Mouse (Mus musculus) CH12.LX (cell line): ENCODE measurements around the gene Zfyve21. TPM values are rescaled to one million over a fixed set of nuclear protein-coding genes. Genes with fewer than 3 reads are reported as not detected.

Source experiments
- DNase-seq: peaks from one replicate; pipeline ENCODE4 v3.0.0-alpha.2; 2013; ENCODE audit errors: extremely low read depth
- H3K27ac ChIP-seq: 2 replicates; pipeline ENCODE4 v1.5.1; 2012; ENCODE audit warnings: low read depth, mild to moderate bottlenecking, control low read depth, moderate library complexity; ENCODE audit not compliant: insufficient read depth
- H3K27me3 ChIP-seq: replicated peaks from 2 replicates; pipeline ENCODE3; 2012; ENCODE audit warnings: inconsistent platforms
- H3K36me3 ChIP-seq, 2 experiments: replicated peaks in 1 of 2; 2 replicates each; pipeline versions ENCODE3 to v1.6.1; 2012; ENCODE audit warnings: inconsistent platforms in 1 of 2, low read length in 1 of 2, mild to moderate bottlenecking in 1 of 2, mixed read lengths in 1 of 2, moderate library complexity in 1 of 2; ENCODE audit not compliant: control insufficient read depth in 1 of 2, insufficient read depth in 1 of 2
- H3K4me1 ChIP-seq, 2 experiments: 2 replicates each; pipeline ENCODE4 v1.6.1; 2012; ENCODE audit warnings: inconsistent platforms in 1 of 2, moderate library complexity in 1 of 2; ENCODE audit not compliant: insufficient read depth in 2 of 2, control insufficient read depth in 1 of 2
- H3K4me2 ChIP-seq: 2 replicates; pipeline ENCODE4 v1.6.1; 2012; ENCODE audit warnings: low read depth, mild to moderate bottlenecking, control low read depth; ENCODE audit not compliant: poor library complexity, insufficient read depth, severe bottlenecking
- H3K4me3 ChIP-seq, 3 experiments: fragments of 150-350 bp in 1 of 3; sonication (generic) in 1 of 3; replicated peaks in 1 of 3; 2 replicates each; pipeline versions ENCODE3 to v1.5.1; 2011 to 2012; ENCODE audit warnings: low read depth in 2 of 3, low read length in 2 of 3, mild to moderate bottlenecking in 2 of 3, moderate library complexity in 2 of 3, control low read depth in 1 of 3, improper control_type of control experiment in 1 of 3, inconsistent platforms in 1 of 3, mixed read lengths in 1 of 3; ENCODE audit not compliant: poor library complexity in 1 of 3
- H3K79me2 ChIP-seq: replicated peaks from 2 replicates; pipeline ENCODE4 v1.6.1; 2012; ENCODE audit warnings: mild to moderate bottlenecking, moderate library complexity; ENCODE audit not compliant: control insufficient read depth, poor library complexity, insufficient read depth, severe bottlenecking; ENCODE audit errors: extremely low read depth
- H3K9ac ChIP-seq: 2 replicates; pipeline ENCODE4 v1.6.1; 2012; ENCODE audit warnings: low read depth, mild to moderate bottlenecking, control low read depth, moderate library complexity; ENCODE audit not compliant: insufficient read depth
- H3K9me3 ChIP-seq: replicated peaks from 2 replicates; pipeline ENCODE3; 2012; ENCODE audit warnings: low read length, inconsistent platforms, mixed read lengths
- BHLHE40 ChIP-seq: IDR thresholded peaks from 2 replicates; pipeline ENCODE4 v1.6.1; 2011; ENCODE audit warnings: mild to moderate bottlenecking, low read depth, low read length, improper control_type of control experiment
- CHD2 ChIP-seq: IDR thresholded peaks from 2 replicates; pipeline ENCODE4 v1.6.1; 2011; ENCODE audit warnings: low read length, improper control_type of control experiment
- E2F4 ChIP-seq: IDR thresholded peaks from 2 replicates; pipeline ENCODE4 v1.6.1; 2011; ENCODE audit warnings: low read depth, low read length, improper control_type of control experiment; ENCODE audit not compliant: insufficient replicate concordance
- ELF1 ChIP-seq: IDR thresholded peaks from 2 replicates; pipeline ENCODE4 v1.6.1; 2014; ENCODE audit warnings: low read depth, mild to moderate bottlenecking, inconsistent platforms, low read length, improper control_type of control experiment
- IRF4 ChIP-seq: IDR thresholded peaks from 2 replicates; pipeline ENCODE4 v1.6.1; 2014; ENCODE audit warnings: low read depth, mild to moderate bottlenecking, inconsistent platforms, low read length, improper control_type of control experiment
- JUN ChIP-seq: IDR thresholded peaks from 2 replicates; pipeline ENCODE4 v1.6.1; 2011; ENCODE audit warnings: low read depth, mild to moderate bottlenecking, low read length, improper control_type of control experiment, moderate library complexity; ENCODE audit not compliant: insufficient read depth
- JUND ChIP-seq: conservative IDR thresholded peaks from 2 replicates; pipeline ENCODE4 v1.6.1; 2011; ENCODE audit warnings: low read depth, low read length, improper control_type of control experiment
- KAT2A ChIP-seq: IDR thresholded peaks from 2 replicates; pipeline ENCODE4 v1.6.1; 2012; ENCODE audit warnings: low read length, improper control_type of control experiment, inconsistent platforms; ENCODE audit not compliant: insufficient replicate concordance
- MAFK ChIP-seq: IDR thresholded peaks from 2 replicates; pipeline ENCODE4 v1.6.1; 2011; ENCODE audit warnings: low read length, improper control_type of control experiment; ENCODE audit not compliant: insufficient replicate concordance
- MAX ChIP-seq: IDR thresholded peaks from 2 replicates; pipeline ENCODE4 v1.6.1; 2011; ENCODE audit warnings: low read length, improper control_type of control experiment
- MEF2A ChIP-seq: IDR thresholded peaks from 2 replicates; pipeline ENCODE4 v1.6.1; 2014; ENCODE audit warnings: low read depth, mild to moderate bottlenecking, inconsistent platforms, low read length, improper control_type of control experiment, borderline replicate concordance
- MXI1 ChIP-seq: IDR thresholded peaks from 2 replicates; pipeline ENCODE4 v1.6.1; 2011; ENCODE audit warnings: mild to moderate bottlenecking, low read depth, low read length, improper control_type of control experiment
- MYC ChIP-seq: IDR thresholded peaks from 2 replicates; pipeline ENCODE4 v1.6.1; 2011; ENCODE audit warnings: low read depth, mild to moderate bottlenecking, improper control_type of control experiment, low read length
- NELFE ChIP-seq: IDR thresholded peaks from 2 replicates; pipeline ENCODE4 v1.6.1; 2011; ENCODE audit warnings: low read depth, low read length, improper control_type of control experiment
- NRF1 ChIP-seq: IDR thresholded peaks from 2 replicates; pipeline ENCODE4 v1.6.1; 2014; ENCODE audit warnings: low read depth, mild to moderate bottlenecking, inconsistent platforms, low read length, improper control_type of control experiment, moderate library complexity
- RAD21 ChIP-seq: IDR thresholded peaks from 2 replicates; pipeline ENCODE4 v1.6.1; 2011; ENCODE audit warnings: low read depth, mild to moderate bottlenecking, low read length, improper control_type of control experiment, moderate library complexity
- SMC3 ChIP-seq: IDR thresholded peaks from 2 replicates; pipeline ENCODE4 v1.6.1; 2011; ENCODE audit warnings: low read depth, low read length, improper control_type of control experiment
- TBP ChIP-seq: conservative IDR thresholded peaks from 2 replicates; pipeline ENCODE4 v1.6.1; 2011; ENCODE audit warnings: low read depth, low read length, improper control_type of control experiment
- ZMIZ1 ChIP-seq: IDR thresholded peaks from 2 replicates; pipeline ENCODE4 v1.6.1; 2012; ENCODE audit warnings: low read depth, mild to moderate bottlenecking, inconsistent platforms, low read length, improper control_type of control experiment
- ZNF384 ChIP-seq: IDR thresholded peaks from 2 replicates; pipeline ENCODE4 v1.6.1; 2012; ENCODE audit warnings: low read depth, low read length, improper control_type of control experiment, inconsistent platforms
- dilution Hi-C: fragments of 300-500 bp; cut with MboI; formaldehyde crosslinking; loops from 2 replicates; pipeline ENCODE4 v1.14.3; 2020; ENCODE audit warnings: low sequenced_read_pairs; ENCODE audit not compliant: extremely low pct_unique_long_range_greater_than_20kb, extremely low pct_ligation_motif_present
- in situ Hi-C: fragments of 300-500 bp; cut with MboI; formaldehyde crosslinking; loops from 3 replicates; pipeline ENCODE4 v1.14.3; 2019; ENCODE audit warnings: low sequenced_read_pairs, low pct_ligation_motif_present, low pct_unique_long_range_greater_than_20kb, mixed read lengths
- polyA plus RNA-seq: library from polyadenylated mRNA; unstranded; fragments of >175 nt; gene quantifications from 2 replicates; pipeline ENCODE4 v1.2.1, GENCODE M21; 2012; ENCODE audit warnings: low read depth; ENCODE audit not compliant: insufficient read length
- total RNA-seq, 2 experiments: library from RNA; depleted of rRNA; stranded (reverse); fragments of 300-350 nt in 1 of 2; fragments of >200 nt in 1 of 2; gene quantifications; 2 replicates each; pipeline ENCODE4 v1.2.3; 2012 to 2014

Gene Zfyve21
- total and polyA plus RNA-seq, 3 experiments, result 4.1 to 8.4 (median 7.6) TPM

GRCm38 (mm10) chr12:111820708-111821107, 6.7 kb downstream of the Zfyve21 start:
- dilution Hi-C loops, result no loop called here
- no peak overlapping the region for H3K4me3 ChIP-seq

GRCm38 (mm10) chr12:111821931-111822330, 8.0 kb downstream of the Zfyve21 start:
- Histone ChIP-seq H3K27ac (no peak overlapping the region), H3K4me1 (no peaks in the 10 kb centered on the region), H3K9ac (no peak overlapping the region), H3K4me3 (no peak overlapping the region), H3K27me3 (no peaks in the 10 kb centered on the region), H3K9me3 (no peaks in the 10 kb centered on the region), H3K36me3 (peaks cover 23 to 51% of the 10 kb centered on the region in 2 experiments), H3K4me2 (no peak overlapping the region), H3K79me2 (no peaks in the 10 kb centered on the region)
- dilution Hi-C loops, result no loop called here
- no peak for DNase-seq
- in situ Hi-C loops, result no loop called here
- TF ChIP-seq NRF1 (no peak), MXI1 (no peak), BHLHE40 (no peak), ZNF384 (no peak), JUND (no peak), SMC3 (no peak), NELFE (no peak), RAD21 (no peak), MYC (no peak), MEF2A (no peak), CHD2 (no peak)

More at GRCm38 (mm10) chr12:111820708-111821107, 6.7 kb downstream of the Zfyve21 start:
- H3K9ac ChIP-seq, result no peak overlapping the region
- no peaks in the 10 kb centered on the region for H3K9me3 ChIP-seq
- no peak overlapping the region for H3K4me2 ChIP-seq
- H3K27me3 ChIP-seq, result no peaks in the 10 kb centered on the region
- in situ Hi-C loops, result no loop called here
- no peak for DNase-seq
- H3K4me1 ChIP-seq, result no peaks in the 10 kb centered on the region
- H3K36me3 ChIP-seq, result peaks cover 15 to 44% of the 10 kb centered on the region in 2 experiments
- no peaks in the 10 kb centered on the region for H3K79me2 ChIP-seq
- no peak overlapping the region for H3K27ac ChIP-seq
- TF ChIP-seq NELFE, result no peak
- no peak for TF ChIP-seq TBP
- TF ChIP-seq KAT2A, result no peak
- no peak for TF ChIP-seq ZNF384
- no peak for TF ChIP-seq MYC
- TF ChIP-seq ELF1, result no peak

- Histone ChIP-seq H3K9ac (no peak overlapping the region), H3K9me3 (no peaks in the 10 kb centered on the region), H3K27ac (no peak overlapping the region), H3K79me2 (no peaks in the 10 kb centered on the region), H3K36me3 (peaks cover 40 to 89% of the 10 kb centered on the region in 2 experiments), H3K4me1 (peaks cover 0 to 24% of the 10 kb centered on the region in 2 experiments; a peak in 2 of 4 replicates), H3K4me3 (no peak overlapping the region), H3K27me3 (no peaks in the 10 kb centered on the region), H3K4me2 (no peak overlapping the region)
- DNase-seq, result no peak
- in situ Hi-C loops, result no loop called here
- TF ChIP-seq NELFE (no peak), MAFK (no peak), IRF4 (no peak), ZMIZ1 (no peak), MEF2A (no peak), MAX (no peak), E2F4 (no peak), MXI1 (no peak), JUN (no peak), NRF1 (no peak), JUND (no peak)
- dilution Hi-C loops, result no loop called here
These were observed 13.6 kb downstream of the Zfyve21 start for GRCm38 (mm10) chr12:111827556-111827955.
